Mouse (Mus musculus): ENCODE measurements around the gene Rpl12.

The Rpl12 gene

DNA sequence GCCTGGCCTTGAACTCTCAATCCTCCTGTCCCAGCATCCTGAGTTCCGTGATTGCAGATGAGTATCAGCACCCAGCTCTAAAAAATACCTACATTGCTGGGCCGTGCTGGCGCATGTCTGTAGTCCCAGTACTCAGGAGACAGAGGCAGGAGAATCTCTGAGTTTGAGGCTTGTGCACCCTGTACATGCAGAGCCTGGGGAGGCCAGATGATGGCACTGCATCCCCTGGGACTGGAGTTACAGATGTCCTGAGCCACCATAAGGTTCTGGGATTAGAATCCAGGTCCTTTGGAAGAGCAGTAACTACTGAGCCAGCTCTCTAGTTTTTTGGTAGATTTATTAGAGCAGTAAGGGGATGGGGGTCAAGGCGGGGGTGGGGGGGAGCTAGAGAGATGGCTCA, 20.9 kb upstream of the Rpl12 start:
- no peak for DNase-seq (ENCODE audit: low spot score)

GRCm38 (mm10) chr2:32947454-32947853, 13.9 kb upstream of the Rpl12 start:
- DNase-seq (ENCODE audit: low spot score), result no peak

- no peak for DNase-seq (ENCODE audit: low spot score)
Measured at GRCm38 (mm10) chr2:32954581-32954980, 6.8 kb upstream of the Rpl12 start.

DNA sequence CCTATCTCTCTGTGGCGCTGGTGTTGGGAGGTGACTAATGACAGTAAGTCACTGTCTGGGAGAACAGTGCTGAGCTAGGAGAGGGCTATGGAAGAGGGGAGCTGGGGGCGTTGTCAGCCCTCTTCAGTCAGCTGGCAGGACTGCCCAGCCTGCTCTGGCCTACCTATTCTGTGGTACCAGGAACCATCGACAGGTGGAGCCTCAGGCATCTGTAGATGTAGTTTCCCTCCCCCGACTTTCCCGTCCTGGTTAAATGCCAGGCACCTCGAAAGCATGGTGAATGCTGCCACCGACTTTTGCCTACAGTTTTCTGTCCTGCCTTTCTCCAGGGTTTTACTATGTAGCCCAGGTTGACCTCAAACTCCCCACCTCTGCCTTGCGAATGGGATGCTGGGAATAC, 4.0 kb upstream of the Rpl12 start:
- DNase-seq (ENCODE audit: low spot score), result no peak

- DNase-seq (ENCODE audit: low spot score), result no peak
Measured at GRCm38 (mm10) chr2:32960273-32960672, 1.1 kb upstream of the Rpl12 start.

- peak; percentile 53 for DNase-seq (ENCODE audit: low spot score)
Measured at GRCm38 (mm10) chr2:32962062-32962874, 909 bp downstream of the Rpl12 start.

- DNase-seq (ENCODE audit: low spot score), result no peak
Measured at GRCm38 (mm10) chr2:32962875-32963220, 1.5 kb downstream of the Rpl12 start.

GRCm38 (mm10) chr2:32963544-32963943, 2.2 kb downstream of the Rpl12 start:
- DNase-seq (ENCODE audit: low spot score), result no peak

GRCm38 (mm10) chr2:32963981-32964380, 2.6 kb downstream of the Rpl12 start:
- peak; percentile 18 for DNase-seq (ENCODE audit: low spot score)

DNA sequence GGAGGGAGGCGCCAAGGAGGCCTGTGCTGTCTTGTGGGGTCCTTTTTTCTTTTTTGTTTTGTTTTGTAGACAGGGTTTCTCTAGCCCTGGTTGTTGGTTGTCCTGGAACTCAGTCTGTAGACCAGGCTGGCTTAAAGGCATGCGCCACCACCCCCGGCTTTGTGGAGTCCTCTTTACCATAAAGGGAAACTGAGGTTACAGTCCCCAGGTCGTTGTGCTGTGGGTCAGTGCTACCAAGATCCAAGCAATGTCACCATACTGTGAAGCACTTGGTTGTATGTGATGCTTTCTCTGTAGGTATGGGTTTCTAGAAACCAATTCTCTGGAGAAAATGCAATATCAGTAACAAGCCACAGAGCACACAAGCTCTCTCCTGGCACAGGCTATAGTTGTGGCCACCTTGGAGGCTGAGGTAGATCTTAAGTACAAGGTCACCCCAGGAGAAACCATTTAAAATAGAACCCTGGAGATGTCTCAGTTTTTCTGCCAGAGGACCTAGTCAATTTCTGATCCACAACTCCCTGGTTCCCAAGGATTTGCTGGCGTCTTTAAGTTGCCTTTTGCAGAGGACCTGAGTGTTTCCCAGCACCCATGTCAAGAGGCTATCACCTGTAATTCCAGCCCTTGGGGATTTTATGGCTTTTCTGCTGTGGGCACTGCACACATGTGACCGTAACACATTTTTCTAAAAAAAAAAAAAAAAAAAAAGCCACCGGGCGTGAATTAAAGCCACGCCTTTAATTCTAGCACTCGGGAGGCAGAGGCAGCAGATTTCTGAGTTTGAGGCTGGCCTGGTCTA, 3.5 kb downstream of the Rpl12 start:
- no peak for DNase-seq (ENCODE audit: low spot score)

DNA sequence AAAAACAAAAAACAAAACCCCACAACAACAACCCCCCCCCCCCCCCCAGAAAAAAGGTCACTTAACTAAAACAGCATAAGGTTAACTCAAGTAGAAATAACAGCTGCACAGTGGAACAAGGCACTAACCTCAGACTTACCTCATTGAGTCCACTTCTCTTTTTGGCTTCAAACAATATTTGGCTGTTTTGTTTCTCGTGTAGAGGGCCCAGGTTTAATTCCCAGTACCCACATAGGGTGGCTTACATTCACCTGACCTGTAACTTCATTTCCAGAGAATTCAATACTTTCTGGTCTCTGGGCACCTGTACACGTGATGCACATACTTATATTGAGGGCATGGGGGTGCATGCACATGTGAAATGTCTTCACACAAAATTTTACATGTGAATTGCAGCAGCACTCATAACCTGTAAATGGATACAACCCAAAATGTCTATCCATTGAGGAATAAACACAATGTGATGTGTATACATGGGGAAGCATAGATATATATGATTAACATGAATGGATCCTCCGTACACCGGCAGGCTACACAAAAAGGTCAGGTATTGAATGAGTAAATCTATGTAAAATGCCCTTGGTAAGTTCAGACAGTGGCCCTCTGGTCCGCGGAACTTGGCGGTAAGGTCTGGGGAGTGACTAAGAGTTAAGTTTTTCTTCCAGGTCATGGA, 4.3 kb downstream of the Rpl12 start:
- no peak for DNase-seq (ENCODE audit: low spot score)

DNA sequence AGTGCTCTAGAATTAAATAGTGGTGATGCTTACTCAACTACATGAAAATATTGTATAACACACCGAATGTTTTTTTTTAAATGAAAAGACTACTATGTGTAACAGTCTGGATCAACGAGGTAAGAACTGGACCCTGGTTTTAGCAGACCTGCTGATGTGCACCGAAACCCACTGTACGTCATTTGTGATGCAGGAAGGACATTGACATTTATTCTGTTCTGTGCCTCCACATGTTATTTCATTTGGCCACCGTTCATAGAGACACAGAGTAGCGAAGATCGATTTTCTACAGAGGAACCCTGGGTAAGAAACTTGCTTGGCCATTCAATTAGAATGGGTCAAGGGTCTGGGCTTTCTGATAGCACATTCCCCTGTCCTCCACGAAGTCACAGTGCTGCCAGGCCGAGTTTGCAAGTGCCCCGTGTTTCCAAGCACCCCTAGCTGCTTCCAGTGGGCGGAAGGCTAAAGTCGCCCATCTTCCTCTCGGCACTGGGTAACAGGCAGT, 4.9 kb downstream of the Rpl12 start:
- DNase-seq (ENCODE audit: low spot score), result peak; percentile 30

DNA sequence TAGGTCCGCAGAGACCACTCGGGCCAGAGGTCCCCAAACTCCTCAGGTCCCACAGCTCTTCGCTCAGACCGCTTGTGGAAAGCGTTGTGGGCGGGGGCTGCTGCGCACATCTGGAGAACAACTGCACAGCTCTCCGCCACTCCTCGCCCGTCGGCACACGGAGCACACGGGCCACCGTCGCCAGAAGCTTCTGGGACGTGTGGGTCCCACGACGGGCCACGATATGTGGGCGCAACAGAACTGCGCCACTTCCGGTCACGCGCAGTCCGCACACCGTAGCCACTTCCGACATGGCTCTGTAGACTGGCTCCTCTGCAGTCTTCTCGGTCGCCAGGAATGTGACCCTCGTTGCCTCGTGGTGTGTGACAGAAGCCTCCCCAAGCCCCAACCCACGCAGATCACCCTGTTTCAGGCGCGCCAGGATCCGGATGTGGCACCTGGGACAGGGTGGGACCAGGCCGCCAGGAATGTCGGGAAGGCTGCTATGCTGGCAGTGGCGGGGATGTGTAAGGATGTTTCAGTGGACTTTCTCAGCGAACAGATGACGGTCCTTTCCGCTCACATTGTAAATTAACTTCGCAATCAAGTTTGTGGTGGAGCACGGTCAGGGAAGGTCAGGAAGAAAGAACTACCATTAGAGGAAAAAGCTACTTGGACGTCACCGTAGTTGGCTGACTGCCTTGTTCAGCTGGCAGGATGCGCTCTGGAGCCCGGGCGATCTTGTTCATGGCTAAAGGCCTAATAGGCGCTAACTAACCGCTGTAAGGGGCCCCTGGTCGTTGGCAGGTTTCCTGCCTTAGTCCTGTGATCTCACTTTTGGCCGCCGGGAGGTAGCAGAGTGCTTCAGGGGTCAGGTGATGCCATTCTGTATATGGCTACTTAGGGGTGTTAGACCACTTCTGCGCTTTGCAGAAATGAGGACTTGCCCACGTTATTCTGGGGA, 5.6 kb downstream of the Rpl12 start:
- peak; percentile 89 for DNase-seq (ENCODE audit: low spot score)

GRCm38 (mm10) chr2:32968024-32968614, 6.8 kb downstream of the Rpl12 start:
- peak; percentile 58 for DNase-seq (ENCODE audit: low spot score)

- no peak for DNase-seq (ENCODE audit: low spot score)
Measured at GRCm38 (mm10) chr2:32969326-32969725, 8.0 kb downstream of the Rpl12 start.

GRCm38 (mm10) chr2:32971235-32971634, 9.9 kb downstream of the Rpl12 start:
- no peak for DNase-seq (ENCODE audit: low spot score)

DNA sequence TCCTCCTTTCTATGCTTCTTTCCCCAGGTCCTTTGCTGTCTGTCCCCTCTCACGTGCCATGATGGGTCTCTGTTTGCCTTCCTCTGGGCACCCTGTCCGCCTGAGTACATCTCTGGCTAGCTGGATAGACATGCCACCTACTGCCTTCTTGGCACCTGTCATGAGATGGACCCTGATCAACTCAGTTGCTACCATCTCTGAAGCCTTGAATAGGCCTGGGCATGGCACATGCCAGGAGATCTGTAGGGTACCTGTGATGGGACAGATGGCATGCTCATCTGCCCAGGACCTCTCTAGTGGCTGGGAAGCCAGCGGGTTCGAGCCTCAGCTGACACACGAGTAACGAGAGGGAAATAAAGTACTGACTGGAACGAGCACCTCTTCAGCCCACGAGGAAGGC, 12.9 kb downstream of the Rpl12 start:
- DNase-seq (ENCODE audit: low spot score), result no peak

- DNase-seq (ENCODE audit: low spot score), result no peak
Measured at GRCm38 (mm10) chr2:32977114-32977513, 15.8 kb downstream of the Rpl12 start.

- no peak for DNase-seq (ENCODE audit: low spot score)
Measured at GRCm38 (mm10) chr2:32978675-32979074, 17.3 kb downstream of the Rpl12 start.

- DNase-seq (ENCODE audit: low spot score), result no peak
Measured at GRCm38 (mm10) chr2:32979675-32980074, 18.3 kb downstream of the Rpl12 start.

GRCm38 (mm10) chr2:32981281-32981680, 19.9 kb downstream of the Rpl12 start:
- no peak for DNase-seq (ENCODE audit: low spot score)

All from adipocyte (in vitro differentiated cells).